Mouse (Mus musculus) myocyte (in vitro differentiated cells): ENCODE measurements at regions not wholly inside any gene's neighbourhood (a gene's known extent, or its start where the extent isn't known, plus 50 kb on each side); places are given as distances from the start of the nearest gene placed in this dataset.

ENCODE experiments used
- E2F4 ChIP-seq: IDR thresholded peaks from one replicate; pipeline ENCODE4 v1.6.1; 2011; ENCODE audit warnings: mild to moderate bottlenecking, control low read depth, moderate library complexity; ENCODE audit not compliant: insufficient read depth
- POLR2A ChIP-seq: IDR thresholded peaks from one replicate; pipeline ENCODE4 v1.6.1; 2011; ENCODE audit warnings: low read depth, mild to moderate bottlenecking, control low read depth, moderate library complexity; ENCODE audit not compliant: insufficient read length

DNA sequence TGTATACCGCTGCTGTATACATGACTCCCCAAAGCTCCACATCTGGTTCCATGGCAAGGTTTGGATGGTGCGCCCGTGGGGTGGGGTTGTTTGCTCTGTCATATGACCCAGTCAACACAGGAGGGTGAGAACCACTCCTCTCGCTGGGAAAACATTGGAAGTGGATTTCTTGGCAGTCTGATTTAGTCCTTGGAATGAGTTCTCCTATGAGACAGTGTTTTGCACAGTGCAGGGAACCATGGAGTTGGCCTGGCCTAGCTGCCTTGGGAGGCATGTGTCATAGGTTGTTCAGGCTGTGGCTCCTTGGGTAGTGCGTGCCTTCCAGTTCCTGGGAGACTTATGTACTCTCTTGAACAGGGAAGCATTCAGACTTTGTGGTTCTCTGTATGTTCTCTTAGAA, 144.6 kb downstream of the Gas1 start:
- TF ChIP-seq POLR2A (no peak), E2F4 (no peak)
